Mouse (Mus musculus): ENCODE results near the gene Zscan20.
"Not testable (repeated sequence)": the region's sequence is repeated elsewhere in the genome, so short reads cannot be mapped to it uniquely, and the experiment has no call there.

Gene Zscan20

GRCm38 (mm10) chr4:128613326-128613725, 3.4 kb upstream of the Zscan20 start:
- no peak for DNase-seq (ENCODE audit: low read depth, low spot score)

- not testable (repeated sequence) for DNase-seq (ENCODE audit: low read depth, low spot score)
Measured at GRCm38 (mm10) chr4:128611726-128612125, 1.8 kb upstream of the Zscan20 start.

GRCm38 (mm10) chr4:128610706-128611105, 808 bp upstream of the Zscan20 start:
- DNase-seq (ENCODE audit: low read depth, low spot score), result no peak

- no peak for DNase-seq (ENCODE audit: low read depth, low spot score)
Measured at GRCm38 (mm10) chr4:128609276-128609924, 498 bp downstream of the Zscan20 start.

GRCm38 (mm10) chr4:128607661-128608060, 2.2 kb downstream of the Zscan20 start:
- no peak for DNase-seq (ENCODE audit: low read depth, low spot score)

- no peak for DNase-seq (ENCODE audit: low read depth, low spot score)
Measured at GRCm38 (mm10) chr4:128606586-128606985, 3.3 kb downstream of the Zscan20 start.

GRCm38 (mm10) chr4:128597801-128598560, 11.9 kb downstream of the Zscan20 start:
- DNase-seq (ENCODE audit: low read depth, low spot score), result no peak

- DNase-seq (ENCODE audit: low read depth, low spot score), result no peak
Measured at GRCm38 (mm10) chr4:128594062-128594461, 15.8 kb downstream of the Zscan20 start.

GRCm38 (mm10) chr4:128593286-128593685, 16.6 kb downstream of the Zscan20 start:
- no peak for DNase-seq (ENCODE audit: low read depth, low spot score)

- DNase-seq (ENCODE audit: low read depth, low spot score), result no peak
Measured at GRCm38 (mm10) chr4:128579182-128579581, 30.7 kb downstream of the Zscan20 start.

- DNase-seq (ENCODE audit: low read depth, low spot score), result no peak
Measured at GRCm38 (mm10) chr4:128575811-128576210, 34.1 kb downstream of the Zscan20 start.

- DNase-seq (ENCODE audit: low read depth, low spot score), result no peak
Measured at GRCm38 (mm10) chr4:128560327-128560726, 49.6 kb downstream of the Zscan20 start.

GRCm38 (mm10) chr4:128554198-128554597, 55.7 kb downstream of the Zscan20 start:
- no peak for DNase-seq (ENCODE audit: low read depth, low spot score)

- DNase-seq (ENCODE audit: low read depth, low spot score), result no peak
Measured at GRCm38 (mm10) chr4:128550756-128551155, 59.1 kb downstream of the Zscan20 start.

- DNase-seq (ENCODE audit: low read depth, low spot score), result not testable (repeated sequence)
Measured at GRCm38 (mm10) chr4:128543956-128544486, 65.9 kb downstream of the Zscan20 start.

GRCm38 (mm10) chr4:128543378-128543777, 66.5 kb downstream of the Zscan20 start:
- DNase-seq (ENCODE audit: low read depth, low spot score), result no peak
